Mouse (Mus musculus) CD4-positive, CD25-positive, alpha-beta regulatory T cell (primary cell): Measurements from ENCODE around the gene Hist1h1c. TPM values are rescaled to one million over a fixed set of nuclear protein-coding genes. Genes with fewer than 3 reads are reported as not detected.

ENCODE experiments used
- polyA plus RNA-seq: library from polyadenylated mRNA; unstranded; fragments of 100-300 nt; shearing (Covaris generic); gene quantifications from one replicate; pipeline ENCODE4 v1.2.1, GENCODE M21; 2017

Gene Hist1h1c
- polyA plus RNA-seq, 1 experiment from 2014 or later, result 23.2 TPM

Other genes starting within 250 kb of the Hist1h1c start
- gene Btn2a2, start 250.0 kb upstream of the Hist1h1c start, polyA plus RNA-seq, result not detected
- gene Hist1h4h, start 207.8 kb upstream of the Hist1h1c start, polyA plus RNA-seq, result 5.1 TPM
- gene Hist1h2af, start 204.9 kb upstream of the Hist1h1c start, polyA plus RNA-seq, result not detected
- 0.53 TPM for gene Hist1h3g, start 203.4 kb upstream of the Hist1h1c start, polyA plus RNA-seq
- not detected for gene Hist1h2bh, start 195.4 kb upstream of the Hist1h1c start, polyA plus RNA-seq
- 0.37 TPM for gene Hist1h3f, start 194.8 kb upstream of the Hist1h1c start, polyA plus RNA-seq
- gene Hist1h4f, start 187.2 kb upstream of the Hist1h1c start, polyA plus RNA-seq, result 0.66 TPM
- gene Hist1h1d, start 185.5 kb upstream of the Hist1h1c start, polyA plus RNA-seq, result 0.60 TPM
- gene Hist1h3e, start 176.4 kb upstream of the Hist1h1c start, polyA plus RNA-seq, result 2.0 TPM
- 4.5 TPM for gene Hist1h2ae, start 167.6 kb upstream of the Hist1h1c start, polyA plus RNA-seq
- gene Hist1h2bg, start 167.4 kb upstream of the Hist1h1c start, polyA plus RNA-seq, result 3.0 TPM
- gene Hist1h2bf, start 164.6 kb upstream of the Hist1h1c start, polyA plus RNA-seq, result 0.68 TPM
- gene Hist1h2ad, start 164.4 kb upstream of the Hist1h1c start, polyA plus RNA-seq, result not detected
- gene Hist1h3d, start 163.0 kb upstream of the Hist1h1c start, polyA plus RNA-seq, result 0.18 TPM
- gene Hist1h4d, start 157.2 kb upstream of the Hist1h1c start, polyA plus RNA-seq, result 17.1 TPM
- gene Hist1h2be, start 117.7 kb upstream of the Hist1h1c start, polyA plus RNA-seq, result 3.0 TPM
- gene Hist1h1e, start 116.2 kb upstream of the Hist1h1c start, polyA plus RNA-seq, result 13.2 TPM
- gene Hist1h2ac, start 54.9 kb upstream of the Hist1h1c start, polyA plus RNA-seq, result 0.59 TPM
- gene Hist1h2bc, start 54.6 kb upstream of the Hist1h1c start, polyA plus RNA-seq, result 10.5 TPM
- gene Hist1h1t, start 43.0 kb upstream of the Hist1h1c start, polyA plus RNA-seq, result not detected
- gene Hist1h4c, start 40.4 kb upstream of the Hist1h1c start, polyA plus RNA-seq, result 5.3 TPM
- gene Hfe, start 28.0 kb upstream of the Hist1h1c start, polyA plus RNA-seq, result 0.74 TPM
- 0.38 TPM for gene Hist1h3c, start 6.8 kb downstream of the Hist1h1c start, polyA plus RNA-seq
- gene Hist1h2bb, start 7.9 kb downstream of the Hist1h1c start, polyA plus RNA-seq, result not detected
- gene Hist1h2ab, start 12.3 kb downstream of the Hist1h1c start, polyA plus RNA-seq, result 1.7 TPM
- not detected for gene Hist1h3b, start 13.5 kb downstream of the Hist1h1c start, polyA plus RNA-seq
- 14.5 TPM for gene Hist1h4b, start 18.2 kb downstream of the Hist1h1c start, polyA plus RNA-seq
- not detected for gene Hist1h4a, start 22.4 kb downstream of the Hist1h1c start, polyA plus RNA-seq
- gene Hist1h3a, start 23.6 kb downstream of the Hist1h1c start, polyA plus RNA-seq, result 4.0 TPM
- 1.1 TPM for gene Hist1h1a, start 24.9 kb downstream of the Hist1h1c start, polyA plus RNA-seq
- not detected for gene Trim38, start 31.1 kb downstream of the Hist1h1c start, polyA plus RNA-seq
- gene Slc17a2, start 68.2 kb downstream of the Hist1h1c start, polyA plus RNA-seq, result not detected
- gene Slc17a3, start 100.6 kb downstream of the Hist1h1c start, polyA plus RNA-seq, result not detected
- gene Slc17a1, start 128.9 kb downstream of the Hist1h1c start, polyA plus RNA-seq, result not detected
- not detected for gene Slc17a4, start 176.2 kb downstream of the Hist1h1c start, polyA plus RNA-seq
- gene Hist1h2ba, start 195.3 kb downstream of the Hist1h1c start, polyA plus RNA-seq, result not detected
- not detected for gene Hist1h2aa, start 195.7 kb downstream of the Hist1h1c start, polyA plus RNA-seq